Mouse (Mus musculus) ES-E14 (cell line): ENCODE measurements at regions not wholly inside any gene's neighbourhood (a gene's known extent, or its start where the extent isn't known, plus 50 kb on each side); places are given as distances from the start of the nearest gene placed in this dataset.

Experiments
- CHD2 ChIP-seq: IDR thresholded peaks from 2 replicates; pipeline ENCODE4 v1.6.1; 2014; ENCODE audit warnings: mild to moderate bottlenecking, low read depth, low read length, inconsistent platforms
- HCFC1 ChIP-seq: IDR thresholded peaks from 2 replicates; pipeline ENCODE4 v1.6.1; 2012; ENCODE audit warnings: low read length, inconsistent platforms, borderline replicate concordance; ENCODE audit not compliant: insufficient read depth
- MAFK ChIP-seq: IDR thresholded peaks from 2 replicates; pipeline ENCODE4 v1.6.1; 2014; ENCODE audit warnings: mild to moderate bottlenecking, low read depth, low read length, inconsistent platforms; ENCODE audit not compliant: insufficient read depth
- ZC3H11A ChIP-seq: IDR thresholded peaks from 2 replicates; pipeline ENCODE4 v1.6.1; 2012; ENCODE audit warnings: low read depth, mild to moderate bottlenecking, inconsistent platforms, low read length, borderline replicate concordance

GRCm38 (mm10) chr14:60486278-60486935, 113.3 kb downstream of the Amer2 start:
- TF ChIP-seq ZC3H11A (no peak), MAFK (no peak), HCFC1 (no peak), CHD2 (no peak)
